Mouse (Mus musculus) neural tube, embryonic 11.5 days (tissue): ENCODE data around the gene B3galt1. TPM values are rescaled to one million over a fixed set of nuclear protein-coding genes. Genes with fewer than 3 reads are reported as not detected.

Source experiments
- ATAC-seq: fragments of 200-750 bp; cut with Nextera tagmentation; 2 replicates; pipeline ENCODE4 v1.8.0; 2017; ENCODE audit warnings: moderate number of reproducible peaks, mild to moderate bottlenecking, moderate TSS enrichment, moderate library complexity; ENCODE audit not compliant: insufficient read depth, low FRiP score, low TSS enrichment
- DNase-seq: peaks from one replicate; pipeline ENCODE4 v3.0.0-alpha.2; 2015; ENCODE audit warnings: low spot score
- H3K27ac ChIP-seq: fragments of 300-500 bp; sonication (generic); 2 replicates; pipeline ENCODE4 v1.5.1; 2014; ENCODE audit warnings: low read depth, mild to moderate bottlenecking, low read length
- H3K27me3 ChIP-seq: fragments of 300-500 bp; sonication (generic); 2 replicates; pipeline ENCODE4 v1.6.1; 2014; ENCODE audit warnings: mild to moderate bottlenecking, low read length, mixed read lengths; ENCODE audit not compliant: control insufficient read depth, insufficient read depth
- H3K36me3 ChIP-seq: fragments of 300-500 bp; sonication (generic); 2 replicates; pipeline ENCODE4 v1.6.1; 2014; ENCODE audit warnings: mild to moderate bottlenecking, low read length, moderate library complexity, mixed read lengths; ENCODE audit not compliant: control insufficient read depth, insufficient read depth
- H3K4me1 ChIP-seq: fragments of 300-500 bp; sonication (generic); 2 replicates; pipeline ENCODE4 v1.6.1; 2014; ENCODE audit warnings: low read length, mixed read lengths; ENCODE audit not compliant: control insufficient read depth, insufficient read depth
- H3K4me2 ChIP-seq: fragments of 300-500 bp; sonication (generic); 2 replicates; pipeline ENCODE4 v1.6.1; 2014; ENCODE audit warnings: low read depth, mild to moderate bottlenecking, moderate library complexity
- H3K4me3 ChIP-seq: fragments of 300-500 bp; sonication (generic); 2 replicates; pipeline ENCODE4 v1.5.1; 2014; ENCODE audit warnings: low read depth, low read length
- H3K9ac ChIP-seq: fragments of 300-500 bp; sonication (generic); 2 replicates; pipeline ENCODE4 v1.6.1; 2014; ENCODE audit warnings: mild to moderate bottlenecking, low read length
- H3K9me3 ChIP-seq: fragments of 300-500 bp; sonication (generic); 2 replicates; pipeline ENCODE4 v1.6.1; 2016; ENCODE audit warnings: low read length; ENCODE audit not compliant: control insufficient read depth
- WGBS: fragments of 180-500 bp; shearing (Covaris S2); extraction: QIAGEN DNeasy Blood & Tissue Kit; methylation state at CpG from one replicate; pipeline ENCODE4 v1.1.7; 2014; 5-methylcytosine and 5-hydroxymethylcytosine counted together
- polyA plus RNA-seq: library from polyadenylated mRNA; unstranded; fragments of >200 nt; fragmentation: Nextera tagmentation; extraction: Ambion mirVana; gene quantifications from 2 replicates; pipeline ENCODE4 v1.2.1, GENCODE M21; 2014

Gene B3galt1
- polyA plus RNA-seq, 1 experiment from 2014 or later: 21.1 TPM

DNA sequence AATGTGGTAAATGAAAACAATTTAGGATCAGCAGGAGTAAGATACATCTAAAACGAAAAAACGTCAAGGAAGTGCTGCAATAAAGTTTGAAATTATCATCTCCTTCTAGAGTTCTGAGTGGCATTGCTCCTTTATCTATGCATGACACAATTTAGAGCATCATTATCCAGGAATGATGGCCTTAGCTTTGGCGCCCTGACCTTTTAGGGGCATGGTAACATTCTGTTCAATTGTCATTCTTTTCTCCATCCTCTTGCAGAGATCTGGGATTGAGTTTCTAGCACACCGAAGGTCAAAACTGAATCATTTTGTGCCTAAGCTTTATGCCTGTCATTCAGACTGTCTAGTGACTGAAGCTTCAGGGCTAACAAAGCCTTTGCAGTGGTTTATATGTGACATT is 231.9 kb downstream of the B3galt1 start:
- 85% methylated on average over 4 of the region's 4 CpGs for WGBS
- H3K9me3 ChIP-seq: no peaks in the 10 kb centered on the region
- no peak overlapping the region for H3K9ac ChIP-seq
- H3K4me3 ChIP-seq: no peak overlapping the region
- no peak for DNase-seq
- no peaks in the 10 kb centered on the region for H3K36me3 ChIP-seq
- H3K27me3 ChIP-seq: no peaks in the 10 kb centered on the region
- H3K4me2 ChIP-seq: no peak overlapping the region
- no peaks in the 10 kb centered on the region for H3K4me1 ChIP-seq
- H3K27ac ChIP-seq: no peak overlapping the region
- no peak for ATAC-seq

DNA sequence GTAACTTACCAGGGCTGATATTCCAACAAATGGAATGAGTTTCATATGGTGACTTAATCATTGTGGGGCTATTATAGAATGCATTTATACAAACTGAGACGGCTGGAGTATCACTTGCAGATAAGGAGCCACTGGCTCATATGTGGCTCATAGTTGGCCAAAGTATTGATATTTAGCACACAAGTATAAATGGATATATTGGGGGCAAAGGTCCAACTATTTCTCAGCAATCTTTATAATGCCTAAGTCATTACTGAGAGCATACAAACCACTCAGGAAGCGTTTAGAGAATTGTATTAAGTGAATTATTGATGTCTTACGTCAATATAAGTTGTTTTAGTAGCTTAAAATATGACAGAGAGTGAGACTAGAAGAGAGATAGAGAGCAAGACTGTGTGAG is 234.3 kb downstream of the B3galt1 start:
- 84% methylated on average over 3 of the region's 3 CpGs for WGBS
- no peaks in the 10 kb centered on the region for H3K36me3 ChIP-seq
- H3K4me2 ChIP-seq: no peak overlapping the region
- H3K9me3 ChIP-seq: no peaks in the 10 kb centered on the region
- no peak overlapping the region for H3K9ac ChIP-seq
- DNase-seq (no peak), ATAC-seq (no peak)
- no peaks in the 10 kb centered on the region for H3K27me3 ChIP-seq
- no peak overlapping the region for H3K4me3 ChIP-seq
- no peak overlapping the region for H3K27ac ChIP-seq
- H3K4me1 ChIP-seq: no peaks in the 10 kb centered on the region

DNA sequence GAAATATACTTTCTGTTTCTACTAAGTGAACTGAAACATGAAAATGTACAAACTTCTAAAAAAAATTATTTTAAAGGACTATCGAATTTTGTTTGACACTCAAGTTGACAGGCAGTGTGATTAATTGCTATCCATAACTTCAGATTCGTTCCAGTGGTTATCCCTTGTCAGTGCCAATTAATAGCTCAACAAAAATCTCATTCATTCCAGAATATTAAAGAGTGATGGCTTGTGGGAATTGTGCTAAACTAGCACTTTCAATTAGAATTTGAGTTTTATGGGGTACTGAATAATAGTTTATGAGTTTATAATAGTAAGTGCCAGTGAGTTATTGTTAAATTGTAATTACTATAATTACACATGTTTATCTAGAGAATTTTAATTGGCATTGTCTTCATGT is 250.5 kb downstream of the B3galt1 start:
- H3K9me3 ChIP-seq: no peaks in the 10 kb centered on the region
- 77% methylated on average over 2 of the region's 2 CpGs for WGBS
- ATAC-seq: no peak

DNA sequence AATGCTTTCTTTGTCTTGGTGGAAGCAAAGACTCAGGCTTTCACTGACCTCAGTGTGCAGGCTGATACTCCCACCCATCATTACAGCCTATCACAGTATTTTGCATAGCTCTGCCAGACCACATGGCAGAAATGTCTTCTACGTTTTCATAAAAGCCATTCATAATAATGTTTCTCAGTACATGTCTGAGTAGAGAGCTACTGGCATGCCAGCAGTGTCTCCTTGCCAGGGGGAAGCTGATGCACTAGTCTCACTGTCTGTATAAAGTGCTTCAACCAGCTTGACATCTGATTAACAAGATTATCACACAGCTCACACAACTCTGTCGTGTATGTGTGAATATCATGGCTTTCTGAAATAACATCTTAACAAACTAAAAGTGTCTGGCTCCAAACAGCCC is 252.3 kb downstream of the B3galt1 start:
- H3K9me3 ChIP-seq: no peaks in the 10 kb centered on the region
- ATAC-seq: no peak
- H3K9ac ChIP-seq: no peak overlapping the region
- H3K36me3 ChIP-seq: no peaks in the 10 kb centered on the region
- 83% methylated on average over 2 of the region's 2 CpGs for WGBS
- no peak overlapping the region for H3K4me2 ChIP-seq
- H3K27ac ChIP-seq: no peak overlapping the region
- no peaks in the 10 kb centered on the region for H3K27me3 ChIP-seq
- no peaks in the 10 kb centered on the region for H3K4me1 ChIP-seq
- H3K4me3 ChIP-seq: no peak overlapping the region
- no peak for DNase-seq

More for the DNA sequence above, 250.5 kb downstream of the B3galt1 start:
- Histone ChIP-seq H3K27ac (no peak overlapping the region), H3K4me1 (no peaks in the 10 kb centered on the region), H3K36me3 (no peaks in the 10 kb centered on the region), H3K4me3 (no peak overlapping the region), H3K4me2 (no peak overlapping the region), H3K9ac (no peak overlapping the region), H3K27me3 (no peaks in the 10 kb centered on the region)
- DNase-seq: no peak

DNA sequence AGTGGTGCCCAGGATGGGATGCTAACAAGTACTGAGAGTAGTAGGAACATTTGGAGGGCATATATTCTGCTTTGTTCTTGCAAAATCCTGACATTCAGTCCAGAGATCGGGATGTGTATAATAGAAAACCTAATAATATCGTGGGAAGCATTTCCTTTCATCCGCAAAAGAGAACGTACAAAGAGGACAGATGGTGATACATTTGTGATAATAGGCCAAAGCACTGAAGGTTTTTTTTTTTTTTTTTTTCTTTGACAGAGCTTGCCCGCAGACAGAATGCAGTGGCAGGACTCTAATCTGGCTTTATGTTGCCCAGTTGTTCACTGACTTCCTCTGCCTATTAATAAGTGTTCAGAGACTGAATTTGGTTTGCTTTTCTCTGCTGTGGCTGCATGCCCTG is 256.7 kb downstream of the B3galt1 start:
- Histone ChIP-seq H3K36me3 (no peaks in the 10 kb centered on the region), H3K27me3 (no peaks in the 10 kb centered on the region), H3K9me3 (no peaks in the 10 kb centered on the region), H3K27ac (no peak overlapping the region), H3K4me3 (no peak overlapping the region), H3K4me2 (no peak overlapping the region), H3K9ac (no peak overlapping the region), H3K4me1 (no peaks in the 10 kb centered on the region)
- 87% methylated on average over 5 of the region's 5 CpGs for WGBS
- no peak for DNase-seq
- ATAC-seq: no peak

DNA sequence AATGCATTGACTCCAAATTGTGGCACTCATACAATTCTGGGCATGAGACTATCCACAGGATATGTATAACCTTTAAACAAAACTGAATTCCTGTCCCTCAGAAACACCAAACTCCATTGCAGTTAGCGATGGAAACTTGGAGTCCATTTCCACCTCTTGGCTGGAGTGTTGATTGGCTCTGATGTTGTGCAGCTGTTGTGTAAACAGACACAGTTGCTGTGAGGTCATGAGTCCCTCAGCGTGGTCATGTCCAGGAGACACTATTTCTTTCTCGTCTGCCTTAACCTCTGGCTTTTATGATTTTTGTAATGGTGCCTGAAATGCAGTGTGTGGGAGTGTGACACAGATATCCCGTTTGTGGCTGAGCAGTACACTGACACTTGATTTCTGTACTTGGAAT is 262.0 kb downstream of the B3galt1 start:
- WGBS: 86% methylated on average over 4 of the region's 4 CpGs
- no peak overlapping the region for H3K4me2 ChIP-seq
- H3K9me3 ChIP-seq: no peaks in the 10 kb centered on the region
- H3K4me1 ChIP-seq: no peaks in the 10 kb centered on the region
- no peak overlapping the region for H3K9ac ChIP-seq
- no peak for DNase-seq
- no peak overlapping the region for H3K4me3 ChIP-seq
- no peaks in the 10 kb centered on the region for H3K27me3 ChIP-seq
- no peak overlapping the region for H3K27ac ChIP-seq
- ATAC-seq: no peak
- no peaks in the 10 kb centered on the region for H3K36me3 ChIP-seq

DNA sequence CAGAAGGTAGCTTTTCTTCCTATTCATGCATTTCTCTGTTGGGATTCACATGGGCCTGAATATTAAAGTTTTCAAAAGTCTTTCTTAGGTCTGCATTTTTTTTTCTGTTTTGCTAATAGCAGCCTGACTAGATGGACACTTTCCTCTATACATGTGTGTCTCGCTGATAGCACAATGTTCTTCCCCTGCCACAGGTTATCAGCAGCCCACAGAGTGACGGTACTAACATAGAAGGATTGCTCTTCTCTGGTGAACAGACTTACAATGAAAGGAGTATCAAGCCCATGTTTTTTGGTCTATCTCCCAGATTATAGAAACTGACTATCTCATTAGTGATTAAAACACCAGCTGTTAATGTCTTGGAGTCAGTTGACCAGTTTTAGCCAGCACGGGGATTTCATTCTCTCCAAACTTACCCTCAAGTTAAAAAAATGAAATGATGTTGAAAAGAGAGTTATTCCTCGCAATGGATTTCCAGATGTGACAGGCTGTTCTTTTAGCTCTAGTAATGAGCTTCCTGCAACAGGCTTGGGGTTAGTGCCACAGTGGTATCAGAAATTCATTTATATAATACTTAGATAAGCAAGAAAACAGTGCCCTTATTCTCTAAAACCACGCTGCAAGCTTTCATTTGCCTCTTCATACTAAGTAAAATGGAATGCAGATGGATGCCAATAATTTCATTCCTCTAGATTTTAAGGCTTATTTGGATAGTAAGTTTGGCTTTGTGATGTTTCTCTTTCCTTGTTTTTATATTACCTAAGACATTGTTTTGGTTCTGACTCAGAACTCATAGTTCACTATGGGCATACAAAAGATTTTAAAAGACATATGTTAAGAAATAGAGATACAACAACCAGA is 263.6 kb downstream of the B3galt1 start:
- ATAC-seq: no peak
- no peak overlapping the region for H3K9ac ChIP-seq
- WGBS: 90% methylated on average over 5 of the region's 5 CpGs
- no peak overlapping the region for H3K27ac ChIP-seq
- H3K4me2 ChIP-seq: no peak overlapping the region
- H3K4me1 ChIP-seq: no peaks in the 10 kb centered on the region
- H3K9me3 ChIP-seq: no peaks in the 10 kb centered on the region
- no peak for DNase-seq
- H3K36me3 ChIP-seq: no peaks in the 10 kb centered on the region
- no peaks in the 10 kb centered on the region for H3K27me3 ChIP-seq
- no peak overlapping the region for H3K4me3 ChIP-seq

DNA sequence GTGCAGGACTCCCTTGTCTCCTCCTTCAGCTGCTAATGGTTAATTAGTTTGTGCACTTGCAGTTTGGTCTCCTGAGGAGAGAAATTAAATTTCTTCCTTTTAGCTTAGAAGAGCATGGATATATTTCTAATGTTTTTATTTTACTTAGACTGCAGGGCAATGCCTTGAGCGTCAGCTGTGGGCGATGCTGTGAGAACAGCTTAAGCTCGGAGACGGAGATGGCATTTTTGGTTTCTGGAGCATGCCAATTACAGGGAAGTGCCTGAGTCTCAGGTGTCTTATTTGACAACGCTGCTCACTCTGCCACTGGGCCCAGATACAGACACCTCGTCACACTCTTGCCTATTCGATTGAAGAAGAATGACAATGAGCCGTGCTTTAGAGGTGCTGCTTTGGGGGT is 282.1 kb downstream of the B3galt1 start:
- H3K27ac ChIP-seq: no peak overlapping the region
- H3K36me3 ChIP-seq: no peaks in the 10 kb centered on the region
- H3K9me3 ChIP-seq: no peaks in the 10 kb centered on the region
- 88% methylated on average over 8 of the region's 8 CpGs for WGBS
- no peak overlapping the region for H3K4me3 ChIP-seq
- no peaks in the 10 kb centered on the region for H3K27me3 ChIP-seq
- no peaks in the 10 kb centered on the region for H3K4me1 ChIP-seq
- H3K9ac ChIP-seq: no peak overlapping the region
- DNase-seq: no peak
- no peak for ATAC-seq
- H3K4me2 ChIP-seq: no peak overlapping the region

DNA sequence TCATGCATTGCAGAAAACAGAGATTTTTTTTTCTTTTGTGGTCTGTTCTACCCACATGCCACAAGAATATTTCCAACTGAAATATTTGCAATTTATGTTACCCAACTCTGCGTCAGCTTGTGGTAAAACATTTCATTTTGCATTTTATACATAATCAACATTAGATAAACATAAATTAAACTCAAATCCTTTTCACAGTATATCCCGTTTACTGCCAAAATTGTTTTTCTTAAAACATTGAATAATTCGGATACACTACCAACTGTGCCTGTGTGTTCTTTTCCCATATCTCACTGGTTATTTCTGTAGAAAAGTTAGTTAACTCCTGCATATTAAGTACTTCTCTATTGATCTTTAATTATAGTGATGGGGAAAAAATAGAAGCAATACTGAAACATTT is 285.1 kb downstream of the B3galt1 start:
- no peak for ATAC-seq

More for the DNA sequence above, 285.1 kb downstream of the B3galt1 start:
- Histone ChIP-seq H3K4me3 (no peak overlapping the region), H3K4me2 (no peak overlapping the region), H3K9me3 (no peaks in the 10 kb centered on the region), H3K27ac (no peak overlapping the region), H3K4me1 (no peaks in the 10 kb centered on the region), H3K36me3 (no peaks in the 10 kb centered on the region), H3K9ac (no peak overlapping the region), H3K27me3 (no peaks in the 10 kb centered on the region)
- DNase-seq: no peak
- 92% methylated on average over 3 of the region's 3 CpGs for WGBS
